Mouse (Mus musculus) urinary bladder, adult 18-20 months (tissue): ENCODE measurements around the gene Echdc3.

Source experiments
- DNase-seq, 2 experiments: peaks; one replicate each; pipeline ENCODE4 v3.0.0; 2022; ENCODE audit warnings: low spot score in 2 of 2, mixed read lengths in 2 of 2

Echdc3 gene

DNA sequence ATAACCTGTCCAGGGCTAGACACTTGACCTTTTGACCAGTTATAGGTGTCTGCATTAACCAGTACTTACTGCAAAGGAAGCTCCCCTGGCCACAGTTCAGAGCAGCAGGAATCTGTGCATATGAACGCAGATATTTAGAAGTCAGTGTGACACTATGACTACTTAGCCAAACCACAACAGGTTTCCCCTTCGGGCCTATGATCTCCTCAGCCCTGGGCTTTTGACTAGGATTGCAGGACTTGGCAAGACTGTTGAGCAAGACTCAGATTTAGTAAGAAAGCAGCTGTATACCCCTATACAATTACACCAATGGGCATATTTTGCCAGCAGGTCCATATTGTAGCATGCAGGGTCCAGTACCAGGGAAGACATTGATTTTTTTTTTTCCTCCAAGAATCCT lies 44.3 kb downstream of the Echdc3 start:
- DNase-seq = no peak

GRCm38 (mm10) chr2:6167843-6168558 lies 44.8 kb downstream of the Echdc3 start:
- DNase-seq = peak; percentile 61 to 62

DNA sequence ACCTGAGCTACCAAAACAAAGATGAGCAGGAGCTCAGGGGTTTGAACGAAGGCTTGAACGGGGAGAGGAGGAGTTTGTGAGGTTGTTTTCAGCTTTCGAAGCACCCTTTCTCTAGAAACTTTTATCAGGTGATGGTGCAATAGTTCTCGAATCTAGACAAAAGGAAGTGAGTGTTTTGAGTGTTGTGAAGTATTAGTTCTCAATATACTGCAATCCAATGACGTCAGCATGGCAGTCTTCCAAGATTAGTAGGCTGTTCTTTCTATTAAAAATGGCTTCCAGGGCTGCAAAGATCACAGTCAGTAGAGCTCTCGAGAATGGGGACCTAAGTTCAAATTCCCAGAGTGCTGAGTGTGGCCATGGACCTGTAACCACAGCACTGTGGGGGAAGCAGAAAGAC lies 47.1 kb downstream of the Echdc3 start:
- no peak for DNase-seq

- no peak for DNase-seq
Measured at GRCm38 (mm10) chr2:6164606-6165290, 48.1 kb downstream of the Echdc3 start.

DNA sequence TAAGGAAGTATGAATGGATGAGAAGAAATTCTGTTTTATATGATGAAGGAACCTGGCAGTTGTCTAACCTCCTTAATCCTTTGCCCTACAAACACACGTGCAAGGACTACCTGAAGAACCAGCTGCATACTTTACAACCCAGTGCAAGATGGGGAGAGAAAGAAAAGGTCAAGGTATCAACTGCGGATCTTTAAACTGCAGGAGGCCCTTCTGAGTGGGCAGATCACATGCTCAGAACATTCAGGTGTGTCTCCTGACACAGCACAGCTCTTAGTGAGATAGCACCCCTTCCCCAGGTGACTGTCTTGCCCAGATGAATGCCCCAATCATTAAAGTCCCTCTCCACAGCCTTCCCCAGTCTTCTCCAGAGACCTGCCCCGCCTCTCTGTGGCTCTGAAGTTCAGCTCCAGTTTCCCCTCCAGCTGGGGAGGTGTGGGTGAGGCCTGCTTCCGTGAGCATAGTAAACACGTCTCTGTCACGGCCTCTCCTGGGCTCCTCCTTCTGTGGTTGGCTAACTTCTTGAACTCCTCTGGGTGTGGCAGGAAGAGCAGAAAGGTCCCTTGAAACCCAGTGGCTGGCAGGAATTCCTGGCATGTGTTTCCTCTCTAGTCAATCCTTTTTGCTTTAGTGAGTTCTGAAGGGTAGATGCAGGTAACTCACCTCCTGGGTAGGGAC lies 50.3 kb downstream of the Echdc3 start:
- DNase-seq = peak; percentile 41 to 70

DNA sequence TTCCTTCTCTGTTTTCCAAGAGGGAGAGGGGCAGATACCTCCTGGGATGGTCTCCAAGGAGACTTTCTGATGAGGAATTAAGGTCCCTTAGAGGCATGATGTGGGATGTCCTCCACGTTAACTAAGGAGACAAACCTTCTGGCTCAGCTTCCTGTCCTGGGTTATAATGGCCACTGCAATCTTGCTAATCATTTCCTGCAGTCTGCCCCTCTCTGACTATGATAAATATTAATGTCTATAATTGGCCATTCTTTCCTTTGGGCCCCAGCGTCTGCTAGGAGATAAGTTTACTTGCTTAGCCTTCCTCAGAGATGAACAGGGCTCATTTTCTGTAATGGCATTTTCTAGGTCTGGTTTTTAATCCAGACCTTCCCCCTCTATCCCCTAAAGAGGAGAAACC lies 53.1 kb downstream of the Echdc3 start:
- no peak for DNase-seq

DNA sequence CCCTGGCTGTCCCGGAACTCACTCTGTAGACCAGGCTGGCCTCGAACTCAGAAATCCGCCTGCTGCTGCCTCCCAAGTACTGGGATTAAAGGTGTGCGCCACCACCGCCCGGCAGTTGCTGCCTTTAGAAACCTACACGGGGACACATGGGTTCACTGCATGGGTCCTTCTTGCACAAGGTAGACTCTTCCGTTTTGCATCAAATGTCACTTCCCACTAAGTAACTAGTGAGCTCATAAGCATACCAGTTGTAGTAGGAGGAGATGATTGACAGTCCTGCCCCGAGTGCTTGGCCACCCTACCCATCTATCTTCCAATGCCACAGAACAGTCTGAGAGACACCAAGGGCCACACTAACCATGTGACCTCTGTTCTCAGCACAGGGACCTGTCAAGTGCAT lies 53.6 kb downstream of the Echdc3 start:
- no peak for DNase-seq

DNA sequence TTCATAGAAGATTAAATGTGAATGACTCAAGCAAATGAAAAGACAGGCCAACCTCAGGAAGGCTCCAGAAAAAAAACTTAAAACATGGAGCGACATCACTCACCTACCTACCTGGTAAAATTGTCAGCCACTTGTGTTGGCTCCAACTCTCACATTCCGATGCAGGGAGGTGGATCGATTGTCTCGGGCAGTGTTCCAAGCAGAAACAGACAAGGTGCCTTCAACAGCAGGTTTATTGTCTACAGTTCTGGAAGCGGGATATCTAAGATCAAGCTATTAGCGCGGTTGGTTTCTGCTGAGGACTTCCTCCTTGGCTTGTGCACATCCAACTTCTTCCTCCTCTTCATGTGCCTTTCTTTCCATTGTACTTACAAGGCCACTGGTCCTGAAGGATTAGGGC lies 55.2 kb downstream of the Echdc3 start:
- DNase-seq = no peak

GRCm38 (mm10) chr2:6157208-6157607 lies 55.6 kb downstream of the Echdc3 start:
- DNase-seq = no peak

GRCm38 (mm10) chr2:6149801-6150200 lies 63.0 kb downstream of the Echdc3 start:
- no peak for DNase-seq

DNA sequence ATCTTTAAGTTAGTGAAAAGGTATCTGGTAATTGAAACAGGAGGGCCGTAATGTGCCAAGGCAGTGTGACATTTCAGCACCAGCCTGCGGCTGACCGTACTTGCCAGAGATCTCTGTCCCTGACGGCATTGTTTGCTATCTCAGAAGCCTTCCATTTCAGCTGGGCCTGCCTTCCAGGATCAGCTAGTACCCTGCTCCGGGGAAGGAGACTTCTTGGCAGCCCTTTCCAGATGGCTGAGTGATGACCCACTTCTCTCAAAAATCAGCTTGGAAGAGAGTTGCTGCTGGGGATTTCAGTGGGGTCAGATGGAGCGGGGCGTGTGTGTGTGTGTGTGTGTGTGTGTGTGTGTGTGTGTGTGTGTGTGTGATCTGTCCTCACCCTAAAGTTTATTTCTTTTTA lies 65.9 kb downstream of the Echdc3 start:
- DNase-seq = no peak

- DNase-seq = no peak
Measured at GRCm38 (mm10) chr2:6146257-6146656, 66.6 kb downstream of the Echdc3 start.

DNA sequence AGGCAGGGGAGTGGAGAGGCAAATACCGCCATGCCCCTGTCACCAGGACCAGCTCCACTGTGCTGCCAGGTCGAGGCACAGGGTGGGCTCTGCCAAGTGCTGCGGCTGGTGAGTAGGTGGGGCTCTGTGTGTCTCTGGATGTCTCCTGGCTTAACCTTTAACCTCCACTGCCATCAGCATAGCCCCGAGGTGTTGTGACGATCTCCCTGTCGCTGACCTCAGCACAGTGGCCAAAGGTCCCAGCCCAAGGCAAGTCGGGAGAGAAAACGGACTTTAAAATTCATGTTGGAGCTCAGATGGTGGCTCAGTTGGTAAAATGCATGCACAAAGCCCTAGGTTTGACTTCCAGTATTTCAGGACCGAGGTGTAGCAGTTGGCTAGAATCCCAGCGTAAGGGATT lies 67.2 kb downstream of the Echdc3 start:
- DNase-seq = no peak

DNA sequence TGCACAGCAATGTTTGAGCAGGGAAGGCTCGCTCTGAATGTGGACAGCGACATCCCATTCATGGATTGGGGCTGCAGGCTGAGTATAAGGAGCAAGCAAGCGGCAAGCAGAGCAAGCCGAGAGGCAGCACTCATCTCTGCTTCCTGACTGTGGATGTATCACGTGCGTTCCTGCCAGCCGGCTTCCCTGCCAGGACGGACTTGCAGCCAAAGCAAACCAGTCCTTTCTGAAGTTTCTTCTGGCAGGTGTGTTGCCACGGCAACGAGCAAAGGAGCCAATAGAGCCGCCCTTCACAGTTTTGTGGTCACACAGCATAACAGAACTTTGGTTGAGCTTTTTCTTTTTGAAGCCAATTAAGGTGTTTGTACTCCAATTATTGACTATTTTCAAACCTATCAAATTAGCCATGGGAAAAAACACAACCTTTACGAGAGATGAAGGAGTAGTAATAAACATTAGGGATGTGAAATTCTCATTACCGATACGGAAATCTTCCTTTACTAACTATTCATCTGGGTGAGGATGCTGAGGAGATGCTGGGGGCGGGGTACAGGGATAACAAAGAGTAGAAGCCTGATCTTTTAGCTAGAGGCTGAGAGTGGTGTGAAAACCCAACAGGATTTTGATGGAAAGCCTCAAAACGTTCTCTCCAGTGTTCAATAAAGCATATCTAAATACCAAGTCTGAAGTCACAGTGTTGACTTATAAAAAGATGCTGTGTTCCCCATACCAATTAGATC lies 69.7 kb downstream of the Echdc3 start:
- no peak for DNase-seq

- no peak for DNase-seq
Measured at GRCm38 (mm10) chr2:6140572-6141161, 72.2 kb downstream of the Echdc3 start.
